20 mouse cellular contexts compared by ENCODE assay signal in genomic region chr19:35128104-35128503, GRCm38 (mm10).
DNase-seq lines count a peak whose midpoint lies in the region; TF ChIP-seq lines count a peak whose summit lies in the region.
"Had no signal": no experiment of that assay in that cellular context is flagged by ENCODE, and none has a peak within 500 bp of the region (broad histone marks: within the 10 kb centered on the region; RNA-seq: fewer than 3 reads in every experiment).

No protein-coding gene starts in this region.

- no peaks in the 10 kb centered on the region for H3K9me3 ChIP-seq in CH12.LX (replicated peaks; ENCODE audit: low read length)
- H3K9me3 ChIP-seq: embryonic facial prominence, embryonic 13.5 days; forebrain, embryonic 12.5 days; heart, embryonic 10.5 days; hindbrain, embryonic 13.5 days had no signal

- no peak overlapping the region for H3K9ac ChIP-seq in CH12.LX (ENCODE audit: insufficient read depth, low read depth)
- H3K9ac ChIP-seq: embryonic facial prominence, embryonic 13.5 days; forebrain, embryonic 12.5 days; hindbrain, embryonic 13.5 days had no signal

- H3K79me2 ChIP-seq in CH12.LX (replicated peaks; ENCODE audit: control insufficient read depth, extremely low read depth, insufficient read depth, poor library complexity, severe bottlenecking), result no peaks in the 10 kb centered on the region

- TF ChIP-seq POLR2A in CH12.LX (IDR thresholded peaks at IDR 0.05; ENCODE audit: low read depth, low read length), result no peak

- TF ChIP-seq RAD21 in CH12.LX (IDR thresholded peaks at IDR 0.05; ENCODE audit: low read depth, low read length), result no peak

- peaks cover 0 to 12% of the 10 kb centered on the region in 2 experiments; a peak in 1 of 4 replicates for H3K4me1 ChIP-seq in CH12.LX (ENCODE audit: control insufficient read depth in 1 of 2, insufficient read depth in 2 of 2)
- H3K4me1 ChIP-seq: embryonic facial prominence, embryonic 13.5 days; forebrain, embryonic 12.5 days; heart, embryonic 10.5 days; hindbrain, embryonic 13.5 days had no signal

- no peaks in the 10 kb centered on the region for H3K36me3 ChIP-seq in CH12.LX (replicated peaks in 1 of 2; ENCODE audit: control insufficient read depth in 1 of 2, insufficient read depth in 1 of 2, low read length in 1 of 2)
- H3K36me3 ChIP-seq: embryonic facial prominence, embryonic 13.5 days; forebrain, embryonic 12.5 days; heart, embryonic 10.5 days; hindbrain, embryonic 13.5 days had no signal

- DNase-seq in layer of hippocampus, adult 2 months (ENCODE audit: low spot score in 2 of 2), result no peak
- no peak for DNase-seq in layer of hippocampus, adult 18-20 months (ENCODE audit: low spot score in 2 of 2)
- no peak for DNase-seq in CH12.LX (ENCODE audit: extremely low read depth)
- DNase-seq in brain, adult 2 months (ENCODE audit: low read depth, low spot score), result peak; percentile 14
- DNase-seq in urinary bladder, postnatal 10 days (ENCODE audit: low spot score), result no peak
- DNase-seq in thymus, postnatal 25 days, result no peak
- no peak for DNase-seq in left cerebral cortex, postnatal 10 days (ENCODE audit: extremely low spot score in 1 of 2, low spot score in 2 of 2)
- DNase-seq: adrenal gland, adult 8-10 months; B cell, adult 2 months; cerebellum, adult 11-12 months; cerebellum, adult 9-10 months; cerebellum, postnatal 36 days; gastrocnemius, postnatal 10 days; heart, adult 18-20 months; heart, postnatal 14 days had no signal

- 0 out of 2 replicates have a peak overlapping the region, but pooled peaks have one; percentile 9 for H3K4me2 ChIP-seq in CH12.LX (ENCODE audit: insufficient read depth, low read depth, poor library complexity, severe bottlenecking)
- H3K4me2 ChIP-seq: embryonic facial prominence, embryonic 13.5 days; forebrain, embryonic 12.5 days; hindbrain, embryonic 13.5 days had no signal

- TF ChIP-seq CTCF in layer of hippocampus, adult 2 months (conservative IDR thresholded peaks at IDR 0.05), result peak; percentile 36
- no peak for TF ChIP-seq CTCF in CH12.LX (conservative IDR thresholded peaks at IDR 0.05 in 1 of 2, IDR thresholded peaks at IDR 0.05 in 1 of 2; ENCODE audit: low read depth in 2 of 2, low read length in 2 of 2)

- no peak for TF ChIP-seq EP300 in CH12.LX (IDR thresholded peaks at IDR 0.05; ENCODE audit: low read length)

- dilution Hi-C loops in CH12.LX (cut with MboI; ENCODE audit: extremely low pct_ligation_motif_present, extremely low pct_unique_long_range_greater_than_20kb, low sequenced_read_pairs), result no loop called here

- H3K27ac ChIP-seq in layer of hippocampus, adult 2 months, result no peak overlapping the region
- no peak overlapping the region for H3K27ac ChIP-seq in CH12.LX (ENCODE audit: insufficient read depth, low read depth)
- H3K27ac ChIP-seq: embryonic facial prominence, embryonic 13.5 days; forebrain, embryonic 12.5 days; heart, embryonic 10.5 days; hindbrain, embryonic 13.5 days; hindbrain, postnatal 0 days had no signal

- intact Hi-C loops in left cerebral cortex, postnatal 10 days (cut with DNase I), result loop anchor here (5.0 kb wide), 1 partner anchor 934 kb away; no protein-coding TSS in a partner anchor

- in situ Hi-C loops in CH12.LX (cut with MboI; ENCODE audit: low pct_ligation_motif_present, low pct_unique_long_range_greater_than_20kb, low sequenced_read_pairs), result loop anchor here (25.0 kb wide), 1 partner anchor 959 kb away; the partner anchor contains the start of gene Rpp30

- no peak overlapping the region for H3K4me3 ChIP-seq in layer of hippocampus, adult 2 months
- H3K4me3 ChIP-seq in CH12.LX (replicated peaks in 1 of 3; ENCODE audit: low read depth in 2 of 3, low read length in 2 of 3, poor library complexity in 1 of 3), result no peak overlapping the region
- H3K4me3 ChIP-seq: embryonic facial prominence, embryonic 13.5 days; forebrain, embryonic 12.5 days; heart, embryonic 10.5 days; hindbrain, embryonic 13.5 days had no signal

- H3K27me3 ChIP-seq in CH12.LX (replicated peaks), result no peaks in the 10 kb centered on the region
- H3K27me3 ChIP-seq: embryonic facial prominence, embryonic 13.5 days; forebrain, embryonic 12.5 days; hindbrain, embryonic 13.5 days had no signal

TF ChIP-seq in CH12.LX, 34 proteins besides CTCF, POLR2A, EP300 and RAD21:
- TF ChIP-seq TBP (conservative IDR thresholded peaks at IDR 0.05; ENCODE audit: low read depth, low read length) (no peak), ZKSCAN1 (IDR thresholded peaks at IDR 0.05; ENCODE audit: borderline replicate concordance, low read depth, low read length) (no peak), E2F4 (IDR thresholded peaks at IDR 0.05; ENCODE audit: insufficient replicate concordance, low read depth, low read length) (no peak), ZMIZ1 (IDR thresholded peaks at IDR 0.05; ENCODE audit: low read depth, low read length) (no peak), PAX5 (IDR thresholded peaks at IDR 0.05; ENCODE audit: low read length) (no peak)
